Mouse (Mus musculus): ENCODE results near the gene N4bp2.
"Not testable (repeated sequence)": the region's sequence is repeated elsewhere in the genome, so short reads cannot be mapped to it uniquely, and the experiment has no call there.

Gene N4bp2

DNA sequence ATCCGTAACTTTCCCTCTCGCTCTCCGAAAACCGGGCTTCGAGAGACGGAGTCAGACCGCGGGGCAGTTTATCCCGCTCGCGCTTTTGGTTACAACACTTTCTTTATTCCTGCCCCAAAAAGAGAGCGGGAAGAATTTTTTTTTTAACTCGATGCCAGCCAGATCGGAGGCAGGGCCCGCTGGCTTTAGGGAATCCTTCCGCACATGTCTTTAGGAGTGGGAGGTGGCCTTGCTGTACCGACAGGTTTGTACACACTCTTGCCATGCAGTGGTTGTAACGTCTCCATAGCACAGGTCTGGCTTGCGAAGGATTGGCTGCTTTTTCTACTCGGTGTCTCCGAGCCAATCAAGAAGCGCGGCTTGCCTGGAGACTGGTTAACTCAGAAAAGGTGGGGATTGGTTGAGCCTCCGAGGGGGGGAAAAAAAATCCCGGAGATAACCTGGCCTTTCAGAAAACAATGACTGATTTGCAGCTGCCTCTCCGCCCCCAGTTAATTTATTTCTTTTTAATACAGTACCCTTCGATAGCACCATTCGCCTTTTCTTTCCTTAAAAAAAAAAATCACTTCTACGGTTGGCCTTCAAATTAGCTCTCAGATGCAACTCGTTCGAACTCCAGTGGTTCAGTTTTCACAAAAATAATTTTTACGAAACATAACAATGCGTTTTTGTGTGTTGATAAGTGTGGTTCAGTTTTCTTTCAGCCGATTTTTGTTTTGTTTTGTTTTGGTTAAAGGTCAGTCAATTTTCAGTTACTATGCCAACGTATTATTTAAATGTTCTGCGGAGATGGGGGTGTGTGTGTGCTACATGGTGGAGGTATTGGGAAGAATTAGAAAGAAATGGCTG, 1.7 kb downstream of the N4bp2 start:
- peak; percentile 88 for DNase-seq

DNA sequence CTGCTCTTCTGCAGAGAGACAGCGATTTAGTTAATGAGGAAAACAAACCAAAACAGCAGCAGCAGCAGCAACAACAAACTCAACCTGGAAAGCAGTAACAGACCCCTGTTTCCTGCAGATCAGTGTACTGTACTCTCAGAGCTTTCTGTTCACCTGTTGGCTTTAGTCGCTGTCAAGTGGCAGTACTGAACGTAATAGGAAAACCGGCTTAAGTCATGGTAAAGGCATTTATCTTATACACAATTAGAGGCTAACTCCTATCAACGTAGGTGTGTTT, 2.3 kb downstream of the N4bp2 start:
- peak in 1 of 2 experiments; percentile 15 for DNase-seq

DNA sequence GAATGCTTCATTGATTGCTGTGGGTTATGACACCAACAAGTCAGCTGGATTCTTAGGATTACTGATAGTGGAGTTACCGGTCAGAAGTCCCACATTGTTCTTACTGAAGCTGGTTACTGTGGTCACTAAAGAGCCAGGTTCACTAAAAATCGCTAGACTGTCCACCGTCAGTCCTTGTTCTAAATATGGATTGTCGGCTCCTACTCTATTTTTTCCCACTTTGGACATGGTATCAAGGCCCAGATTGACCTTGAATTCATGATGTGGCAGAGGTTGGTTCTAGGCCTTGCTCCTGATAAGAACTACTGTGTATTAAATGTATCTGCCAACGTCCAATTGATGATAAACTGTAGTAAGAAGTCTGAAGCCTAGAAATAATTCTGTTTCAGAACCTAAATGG, 4.7 kb downstream of the N4bp2 start:
- no peak for DNase-seq

DNA sequence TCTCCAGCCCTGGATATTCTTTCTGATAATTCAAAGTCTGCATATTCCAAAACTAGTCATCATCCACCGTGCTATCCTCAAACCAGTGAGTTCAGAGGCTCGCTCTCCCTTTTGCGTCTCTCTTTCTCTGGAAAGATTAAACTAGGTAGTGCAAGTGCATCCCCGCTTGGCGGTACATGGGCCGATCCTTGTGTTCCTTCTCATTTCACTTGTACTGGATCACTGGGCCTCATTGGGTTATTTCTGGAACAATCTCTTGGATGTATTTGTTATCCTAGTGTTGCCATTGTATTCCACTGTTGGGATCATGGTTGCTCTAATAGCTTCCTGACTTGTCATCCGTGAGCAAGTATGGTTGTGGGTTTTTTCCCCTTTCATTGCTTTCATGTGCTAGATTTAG, 6.7 kb downstream of the N4bp2 start:
- DNase-seq = no peak

DNA sequence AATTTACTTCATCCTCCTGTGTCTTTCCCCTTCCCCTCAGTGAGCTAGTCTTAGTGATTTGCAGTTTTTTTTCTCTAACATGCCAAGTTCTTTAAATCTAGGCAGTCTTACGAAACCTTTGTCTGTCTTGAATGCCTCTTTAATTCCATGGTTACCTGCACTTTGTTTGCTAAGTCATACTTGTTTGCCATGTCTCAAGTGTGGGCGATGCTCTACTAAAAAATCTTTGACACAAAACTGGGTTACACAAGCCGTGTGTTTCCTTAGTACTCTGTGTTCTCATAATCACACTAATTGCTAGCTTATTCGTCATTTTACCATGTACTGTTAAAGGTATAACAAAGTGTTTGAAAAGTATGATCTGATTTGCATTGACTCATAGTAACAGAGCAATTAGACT, 7.2 kb downstream of the N4bp2 start:
- DNase-seq = no peak

DNA sequence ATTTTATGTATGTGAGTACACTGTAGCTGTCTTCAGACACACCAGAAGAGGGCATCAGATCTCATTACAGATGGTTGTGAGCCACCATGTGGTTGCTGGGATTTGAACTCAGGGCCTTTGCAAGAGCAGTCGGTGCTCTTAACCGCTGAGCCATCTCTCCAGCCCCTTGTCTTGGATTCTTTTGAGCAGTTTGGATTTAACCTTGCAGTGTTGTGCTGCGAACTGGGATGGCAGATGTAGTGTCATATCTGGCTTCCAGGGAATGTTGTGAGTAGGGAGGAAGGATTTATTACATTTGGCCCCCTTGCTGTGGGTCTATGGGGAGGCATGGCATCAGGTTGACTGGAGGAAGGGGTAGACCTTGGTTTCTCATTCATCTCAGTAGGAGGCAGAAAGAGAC, 10.6 kb downstream of the N4bp2 start:
- DNase-seq = not testable (repeated sequence)

DNA sequence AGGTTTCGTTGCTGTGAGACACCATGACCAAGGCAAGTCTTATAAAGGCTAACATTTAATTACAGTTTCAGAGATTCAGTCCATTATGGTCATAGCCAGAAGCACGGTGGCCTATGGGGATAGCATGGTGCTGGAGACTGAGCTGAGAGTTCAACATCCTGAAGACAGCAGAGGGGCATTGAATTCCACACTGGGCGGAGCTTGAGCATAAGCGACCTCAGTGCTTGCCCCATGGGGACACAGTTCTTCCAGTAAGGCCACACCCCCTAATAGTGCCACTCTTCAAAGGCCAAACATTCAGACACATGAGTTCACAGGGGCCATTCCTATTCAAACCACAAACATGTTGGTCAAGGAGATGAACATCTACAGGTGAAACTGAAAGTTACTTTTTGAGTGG, 12.8 kb downstream of the N4bp2 start:
- no peak for DNase-seq

DNA sequence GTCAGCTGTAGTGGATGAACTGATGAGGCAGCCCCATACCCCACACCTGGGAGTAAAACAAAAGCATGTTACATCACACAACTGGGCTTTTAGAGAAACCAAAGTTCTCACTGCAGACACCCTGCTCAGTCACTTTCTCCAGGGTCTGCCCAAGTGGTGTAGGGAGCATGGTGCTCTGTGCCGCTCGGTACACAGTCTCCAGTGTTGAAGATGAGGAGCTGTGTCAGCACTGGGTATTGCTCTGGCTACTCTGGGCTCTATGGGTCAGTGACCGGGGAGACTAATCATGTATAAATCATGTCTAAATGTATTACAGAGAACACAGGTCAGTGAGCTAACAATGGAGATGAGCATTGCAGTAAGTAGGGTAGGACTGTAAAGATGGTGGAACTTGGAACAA, 13.6 kb downstream of the N4bp2 start:
- DNase-seq = no peak

DNA sequence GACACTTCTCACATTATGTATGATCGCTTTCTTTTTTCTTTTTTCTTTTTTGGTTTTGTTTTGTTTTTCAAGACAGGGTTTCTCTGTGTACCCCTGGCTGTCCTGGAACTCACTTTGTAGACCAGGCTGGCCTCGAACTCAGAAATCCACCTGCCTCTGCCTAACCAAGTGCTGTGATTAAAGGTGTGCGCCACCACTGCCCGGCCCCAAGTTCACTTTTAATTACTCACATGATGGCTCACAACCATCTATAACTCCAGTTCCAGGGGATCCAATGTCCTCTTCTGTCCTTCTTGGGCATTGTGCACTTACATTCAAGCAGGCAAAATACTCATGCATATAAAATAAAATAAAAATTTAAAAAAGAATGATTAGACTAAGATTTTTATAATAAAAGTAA, 15.7 kb downstream of the N4bp2 start:
- not testable (repeated sequence) for DNase-seq

DNA sequence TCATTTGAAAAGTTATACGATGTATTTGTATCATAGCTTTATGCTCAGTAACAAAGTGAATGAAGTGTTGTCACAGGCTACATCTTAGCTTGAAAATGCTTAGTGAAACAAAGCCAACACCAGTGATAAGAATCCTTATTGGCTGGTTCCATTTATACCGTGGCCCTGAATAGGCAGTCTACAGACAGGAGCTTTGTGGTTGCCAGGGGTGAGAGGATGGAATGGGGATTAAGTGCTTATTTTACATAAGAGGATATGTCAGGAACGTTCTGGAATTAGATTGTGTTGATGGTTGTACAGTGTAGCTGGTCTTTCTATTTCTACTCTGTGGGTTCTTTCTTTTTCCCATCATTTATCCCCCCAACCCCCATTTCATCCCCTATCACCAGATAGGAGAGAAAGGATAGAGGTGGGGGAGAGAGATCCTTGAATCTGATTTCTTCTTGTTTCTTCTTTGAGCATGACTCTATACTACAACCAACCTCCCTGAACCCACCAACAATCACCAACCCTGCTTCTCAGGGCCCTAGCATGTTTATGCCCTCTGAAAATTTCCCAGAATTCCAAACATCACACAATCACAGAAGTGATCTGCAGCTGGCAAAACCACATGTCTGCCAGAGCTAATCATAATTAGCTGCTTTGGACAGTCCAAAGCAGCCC, 16.2 kb downstream of the N4bp2 start:
- no peak for DNase-seq

DNA sequence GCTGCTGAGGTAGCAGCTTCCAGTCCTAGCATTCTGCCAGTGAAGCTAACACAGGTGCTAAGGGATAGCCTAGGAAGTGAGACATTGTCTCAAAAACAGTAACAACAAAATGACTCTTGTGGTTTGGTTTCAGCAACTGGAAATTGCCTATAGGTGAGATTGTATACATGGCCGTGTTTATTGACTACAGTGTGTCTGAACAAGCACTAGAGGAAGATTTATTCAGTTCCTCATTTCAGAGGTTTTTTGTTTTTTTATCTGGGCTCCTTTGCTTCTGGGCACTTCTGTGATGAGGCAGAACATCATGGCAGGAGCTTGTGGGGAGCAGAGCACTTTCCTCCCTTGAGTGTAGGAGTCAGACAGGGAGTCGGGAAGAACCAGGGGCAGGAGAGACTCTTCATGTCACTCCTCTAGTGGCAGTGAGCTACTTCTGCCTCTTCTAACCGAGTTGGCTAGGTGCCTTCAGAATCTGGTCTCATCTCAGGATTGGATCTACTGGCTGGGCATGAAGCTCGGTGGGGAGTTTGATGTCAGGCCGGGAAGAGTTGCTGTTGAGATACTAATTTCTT, 17.9 kb downstream of the N4bp2 start:
- peak in 1 of 2 experiments; percentile 10 for DNase-seq

DNA sequence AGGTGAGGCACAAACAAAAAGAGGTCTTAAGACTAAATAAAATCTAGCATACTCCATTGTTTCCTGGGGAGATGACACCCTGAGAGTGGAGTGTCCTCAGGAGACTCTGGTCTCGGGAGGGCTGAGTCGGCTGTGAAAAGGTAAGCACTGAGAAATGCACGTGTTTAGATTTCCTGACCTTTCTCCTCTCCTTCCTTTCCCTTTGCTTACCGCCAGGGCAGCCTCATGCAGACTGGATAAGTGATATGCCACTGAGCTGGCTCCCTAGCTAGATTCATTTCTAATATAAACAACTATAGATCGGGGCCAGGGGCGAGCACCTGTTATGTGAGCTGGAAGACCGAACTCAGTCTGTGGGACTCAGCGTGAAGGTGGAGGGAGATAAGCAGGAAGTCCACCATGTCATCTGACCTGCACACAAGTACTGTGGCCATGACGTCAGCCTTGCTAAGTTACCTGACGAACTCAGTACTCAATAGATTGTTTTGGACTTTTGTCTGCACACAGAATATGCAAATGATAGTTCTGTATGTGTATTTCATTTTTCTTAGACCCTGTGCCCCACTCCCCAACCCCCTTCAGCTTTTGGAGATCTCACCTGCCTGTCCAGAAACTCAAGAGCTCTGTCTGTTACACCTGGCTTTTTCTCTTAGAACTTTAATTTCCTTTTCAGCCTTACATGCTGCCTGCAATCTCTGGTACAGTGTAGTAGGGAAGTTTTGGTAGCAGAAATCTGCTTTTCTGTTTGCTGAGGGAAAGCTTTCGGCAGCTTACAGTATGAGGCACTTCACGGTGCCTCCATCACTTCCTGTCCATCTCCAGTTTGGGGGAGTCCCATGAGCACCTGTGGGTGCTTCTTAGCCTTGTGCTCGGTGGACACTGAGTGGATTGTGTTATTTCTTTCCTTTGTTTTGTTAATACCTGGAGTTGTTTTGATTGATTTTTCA, 18.7 kb downstream of the N4bp2 start:
- DNase-seq = no peak

DNA sequence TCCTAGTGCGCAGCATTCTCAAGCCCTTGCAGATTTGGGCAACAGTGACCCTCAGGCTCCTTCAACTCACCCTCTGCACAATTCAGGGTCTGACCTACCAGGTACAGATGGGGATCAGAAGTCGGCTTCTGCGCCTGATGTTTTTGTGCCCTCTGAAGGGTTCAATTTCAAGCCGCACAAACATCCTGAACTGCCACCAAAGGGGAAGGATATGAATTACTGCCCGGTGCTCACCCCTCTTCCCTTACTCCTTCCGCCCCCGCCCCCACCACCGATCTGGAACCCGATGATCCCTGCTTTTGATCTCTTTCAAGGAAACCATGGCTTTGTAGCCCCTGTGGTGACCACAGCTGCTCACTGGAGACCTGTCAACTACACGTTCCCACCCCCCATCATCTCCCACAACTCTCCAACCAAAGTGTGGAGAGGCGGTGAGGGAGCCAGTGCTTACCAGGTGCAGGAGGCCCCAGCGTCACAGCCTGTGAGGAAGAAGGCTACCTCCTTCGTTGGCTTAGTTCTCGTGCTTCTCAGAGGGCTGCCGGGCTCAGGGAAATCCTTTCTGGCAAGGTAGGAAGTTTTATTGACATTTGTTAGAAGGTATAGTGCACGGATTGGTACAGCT, 27.4 kb downstream of the N4bp2 start:
- no peak for DNase-seq

DNA sequence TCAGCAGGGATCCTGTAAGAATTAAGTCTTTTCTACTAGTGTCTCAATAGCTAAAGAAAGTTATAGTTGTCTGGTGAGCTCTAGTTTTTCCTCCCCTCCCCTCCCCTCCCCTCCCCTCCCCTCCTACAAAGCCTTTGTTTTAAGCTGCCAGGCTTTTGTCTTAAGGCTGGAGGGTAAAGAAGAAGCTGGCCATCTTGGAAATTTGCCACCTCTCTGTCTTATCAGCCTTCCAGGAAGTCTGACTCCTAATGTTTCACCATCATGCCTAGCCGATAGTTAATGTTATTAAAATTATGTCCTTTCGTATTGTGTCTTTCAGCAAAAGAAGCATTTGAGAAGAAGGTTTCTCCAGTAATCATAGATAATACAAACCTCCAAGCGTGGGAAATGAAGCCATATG, 30.9 kb downstream of the N4bp2 start:
- DNase-seq = no peak

DNA sequence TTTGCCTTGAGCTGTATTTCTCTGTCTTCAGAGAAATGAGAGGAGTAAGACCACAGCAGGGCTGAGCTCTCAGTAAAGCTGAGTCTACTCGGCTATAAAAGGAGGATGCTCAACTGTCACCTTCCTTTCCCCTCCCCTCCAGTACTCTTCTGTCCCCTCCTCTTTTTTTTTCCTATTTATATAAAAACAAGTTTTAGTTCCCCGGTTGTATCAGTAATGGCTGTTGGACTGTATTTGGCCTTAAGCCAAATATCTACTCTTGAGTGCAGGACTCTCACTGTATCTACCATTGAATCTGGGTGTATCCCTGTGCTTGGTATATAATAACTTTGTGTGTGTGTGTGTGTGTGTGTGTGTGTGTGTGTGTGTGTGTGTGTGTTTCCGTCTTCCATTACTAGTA, 31.4 kb downstream of the N4bp2 start:
- no peak for DNase-seq

DNA sequence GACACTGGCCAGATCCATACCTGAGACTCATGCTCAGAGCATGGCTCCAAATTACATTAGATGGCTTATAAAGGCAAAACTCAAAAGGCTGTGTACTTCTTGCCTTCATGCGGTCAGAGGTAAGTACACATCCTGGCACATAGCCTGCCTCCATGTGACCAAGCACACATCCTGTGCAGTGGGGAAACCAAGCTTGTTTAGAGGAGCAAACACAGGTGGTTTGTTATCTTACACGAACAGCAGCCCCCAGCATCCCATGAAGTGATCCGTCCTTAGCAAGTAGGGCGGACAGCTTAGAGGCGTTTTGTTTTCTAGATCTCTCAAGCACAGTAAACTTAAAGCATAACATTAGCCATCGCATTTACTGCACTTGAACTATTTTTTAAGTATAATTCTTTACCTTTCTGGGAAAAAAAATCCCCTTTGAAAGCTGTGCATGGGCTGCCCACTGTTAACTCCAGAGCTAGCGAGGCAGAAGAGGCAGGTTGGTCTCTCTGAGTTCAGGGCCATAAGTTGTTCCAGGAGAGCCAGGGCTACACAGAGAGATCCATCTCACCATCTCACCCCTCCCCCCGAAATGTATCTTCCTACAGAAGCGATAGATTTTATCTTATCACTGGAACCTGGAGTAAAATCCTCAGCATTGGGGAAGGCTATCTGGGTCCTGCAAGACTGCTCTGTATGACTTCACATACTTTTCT, 32.1 kb downstream of the N4bp2 start:
- no peak for DNase-seq

DNA sequence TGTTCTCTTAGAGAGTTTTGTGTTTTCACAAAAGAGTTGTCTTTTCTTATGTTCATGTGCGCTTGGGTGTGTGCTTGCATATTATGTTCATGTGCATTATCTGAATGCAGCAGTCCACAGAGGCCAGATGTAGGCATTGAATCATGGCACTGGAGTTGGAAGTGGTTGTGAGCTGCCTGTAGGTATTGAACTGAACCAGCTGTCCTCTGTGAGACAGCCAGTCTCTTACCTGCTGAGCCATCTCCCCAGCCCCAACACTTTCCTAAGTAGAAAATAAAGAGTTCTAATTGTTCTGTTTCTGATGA, 32.6 kb downstream of the N4bp2 start:
- DNase-seq = no peak

DNA sequence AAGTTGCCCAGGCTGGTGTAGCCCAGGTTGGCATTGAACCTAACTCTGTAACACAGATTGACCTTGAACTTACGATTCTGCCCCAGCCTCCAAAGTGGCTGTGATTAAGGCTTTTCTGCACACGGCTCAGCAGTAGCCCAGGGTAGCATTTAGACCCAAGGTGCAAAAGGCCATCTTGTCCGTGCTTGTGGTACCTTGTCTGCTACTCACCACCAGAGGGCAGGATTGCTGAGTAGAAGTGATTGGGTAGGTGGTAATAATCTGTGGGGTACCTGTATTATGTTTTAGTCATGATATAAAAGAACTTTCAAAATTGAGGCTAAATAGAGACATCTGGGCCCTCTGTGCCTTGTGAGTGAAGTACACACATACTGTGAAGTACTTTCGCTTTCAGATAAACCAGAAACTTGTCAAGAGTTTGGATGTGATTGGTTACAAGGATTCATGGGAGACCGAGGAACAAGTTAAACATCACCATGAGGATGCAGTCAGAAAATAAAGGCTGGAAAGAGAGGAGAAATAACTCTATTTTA, 60.3 kb downstream of the N4bp2 start:
- peak; percentile 55 to 65 for DNase-seq

DNA sequence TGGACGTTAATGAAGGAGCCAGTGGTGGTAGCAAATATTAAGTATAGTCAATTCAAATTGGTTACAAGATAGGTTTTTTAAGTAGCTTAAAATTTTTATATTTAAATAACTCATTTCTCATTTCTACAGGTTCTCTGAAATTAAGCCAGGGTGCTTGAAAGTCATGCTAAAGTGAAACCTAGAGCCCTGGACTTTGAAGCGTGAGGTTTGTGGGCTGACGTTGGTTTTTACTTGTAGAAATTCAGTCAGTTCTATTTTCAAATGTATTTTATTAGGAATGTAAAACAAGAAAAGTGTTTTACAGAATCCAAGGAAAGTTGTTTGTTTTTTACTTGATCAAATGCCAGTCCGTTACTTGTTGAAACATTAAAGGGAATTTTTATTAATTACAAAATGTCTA, 63.2 kb downstream of the N4bp2 start:
- DNase-seq = no peak

DNA sequence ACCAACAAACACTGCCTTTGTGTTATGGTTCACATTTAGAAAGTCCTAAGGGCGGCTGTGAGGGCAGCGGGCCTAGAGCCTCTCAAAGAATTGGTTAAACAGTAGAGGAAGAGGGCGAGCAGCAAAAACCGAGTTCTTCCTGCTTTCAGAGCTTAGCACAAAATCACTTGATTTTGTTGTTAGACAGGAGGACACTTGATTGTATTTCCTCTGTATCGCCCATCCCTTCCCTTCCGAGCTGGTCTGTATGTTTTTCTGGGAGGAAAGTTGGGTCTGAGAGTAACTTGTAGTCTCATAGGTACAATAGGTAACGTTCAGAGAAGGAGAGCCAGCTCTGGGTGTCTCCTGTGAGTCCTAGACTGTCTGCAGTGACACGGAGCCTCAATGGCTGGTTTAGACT, 63.8 kb downstream of the N4bp2 start:
- DNase-seq = no peak

DNA sequence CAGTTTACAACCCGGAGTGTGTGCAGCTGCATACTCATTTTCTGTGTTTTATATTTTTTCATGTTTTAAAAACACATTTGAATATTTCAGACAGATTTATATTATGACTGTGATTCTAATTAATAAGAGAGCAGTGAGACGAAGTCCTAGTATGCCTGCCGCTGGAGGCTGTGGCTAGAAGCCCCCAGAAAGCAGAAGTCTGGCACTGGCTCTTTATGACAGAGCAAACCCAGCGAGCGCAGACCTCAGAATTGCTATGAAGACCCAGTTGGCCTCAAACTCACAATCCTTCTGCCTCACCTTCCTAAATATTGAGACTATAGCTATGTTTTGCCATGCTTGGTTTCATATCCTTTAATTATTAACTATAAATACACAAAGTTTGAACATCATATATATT, 64.9 kb downstream of the N4bp2 start:
- DNase-seq = no peak

DNA sequence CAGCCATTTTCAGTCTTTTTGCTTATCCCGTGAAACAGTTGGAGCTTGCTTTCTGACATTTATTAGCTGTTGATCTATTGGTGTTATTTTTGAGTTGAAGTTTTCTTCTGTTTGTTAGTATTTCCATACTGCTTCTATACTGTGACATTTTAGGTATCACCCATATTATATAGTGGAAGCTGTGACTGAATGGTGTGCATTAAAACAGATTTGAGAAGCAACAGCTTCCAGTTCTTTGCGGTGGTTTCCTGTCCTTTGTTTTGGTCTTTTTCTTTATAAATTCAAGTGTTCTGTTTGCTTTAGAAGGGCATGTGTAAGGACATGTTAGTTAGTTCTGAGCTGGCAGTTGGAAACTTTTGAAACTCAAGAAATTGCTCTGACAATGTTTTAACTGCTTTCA, 65.7 kb downstream of the N4bp2 start:
- DNase-seq = no peak
